Comparison of ENCODE assay signal across 7 mouse cellular contexts in the genomic region with DNA sequence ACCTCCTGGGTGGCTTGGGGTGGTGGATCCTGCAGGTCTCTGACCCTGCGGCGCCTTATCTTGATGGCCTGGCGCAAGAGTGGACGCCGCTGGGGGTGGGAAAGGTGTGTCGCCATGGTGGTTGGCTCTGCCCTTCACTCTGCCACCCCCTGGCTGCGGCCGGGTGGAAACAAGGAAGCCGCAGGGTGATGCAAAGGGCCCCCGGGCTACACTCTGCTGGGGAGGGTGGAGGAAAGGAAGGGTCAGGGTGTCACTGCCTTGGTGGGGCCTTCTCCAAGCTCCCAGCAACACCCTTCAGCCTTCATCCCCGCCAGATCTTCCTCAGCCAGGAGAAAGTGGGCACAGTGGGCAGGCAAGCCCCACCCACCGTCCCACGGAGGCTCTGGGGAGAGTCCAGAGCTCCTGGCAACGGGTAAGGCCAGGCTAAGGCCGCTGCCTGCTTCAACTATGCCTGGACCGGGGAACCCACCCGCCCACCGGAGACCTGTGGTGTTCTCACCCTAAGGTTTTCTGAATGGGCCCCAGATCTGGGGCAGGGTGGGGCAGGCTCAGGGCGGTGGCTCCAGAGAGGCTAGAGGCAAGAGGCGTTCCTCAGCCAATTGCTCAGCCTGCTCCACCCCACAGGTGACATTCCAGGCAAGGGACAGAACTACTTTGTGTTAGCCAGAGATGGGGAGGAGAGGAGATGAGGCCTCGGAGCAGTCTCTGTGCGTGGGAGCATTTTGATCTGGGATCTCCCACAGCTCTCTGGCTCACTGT. TPM values are rescaled to one million over a fixed set of nuclear protein-coding genes. Genes with fewer than 3 reads are reported as not detected.
DNase-seq lines count a peak whose midpoint lies in the region; ATAC-seq and TF ChIP-seq lines count a peak whose summit lies in the region.

A gene (minus strand): TSS at position 516 of the 759 bp plus-strand sequence.

- WGBS in forebrain, embryonic 12.5 days: 71% methylated on average over 22 of the region's 22 CpGs
- WGBS in limb, embryonic 12.5 days: 65% methylated on average over 22 of the region's 22 CpGs
- 72% methylated on average over 22 of the region's 22 CpGs for WGBS in midbrain, embryonic 12.5 days
- WGBS in thymus, adult 2 months: 4% methylated on average over 22 of the region's 22 CpGs

- peak in 1 of 2 experiments; percentile 67; a peak in 2 of 4 replicates for TF ChIP-seq POLR2A in MEL (IDR thresholded peaks at IDR 0.05; ENCODE audit: control insufficient read depth in 1 of 2, insufficient read depth in 1 of 2, low read depth in 1 of 2, low read length in 2 of 2, poor library complexity in 1 of 2)
- TF ChIP-seq POLR2A in thymus, adult 2 months (IDR thresholded peaks at IDR 0.05; ENCODE audit: control insufficient read depth, extremely low read depth, insufficient read depth, low read length, poor library complexity): no peak; the same call in 1 of the 2 replicates

- H3K27me3 ChIP-seq in MEL (ENCODE audit: control insufficient read depth in 1 of 2, insufficient read depth in 2 of 2, low read length in 2 of 2): no peaks in the 10 kb centered on the region
- no peaks in the 10 kb centered on the region for H3K27me3 ChIP-seq in forebrain, embryonic 12.5 days
- H3K27me3 ChIP-seq in limb, embryonic 12.5 days: no peaks in the 10 kb centered on the region
- H3K27me3 ChIP-seq in midbrain, embryonic 12.5 days: no peaks in the 10 kb centered on the region
- H3K27me3 ChIP-seq in thymus, adult 2 months (ENCODE audit: control insufficient read depth, insufficient read depth, low read length): no peaks in the 10 kb centered on the region

- peak within 1 kb of the TSS; percentile 50 for H3K4me2 ChIP-seq in forebrain, embryonic 12.5 days
- H3K4me2 ChIP-seq in limb, embryonic 12.5 days: peak within 1 kb of the TSS; percentile 46
- peak within 1 kb of the TSS; percentile 55 for H3K4me2 ChIP-seq in midbrain, embryonic 12.5 days (replicated peaks)

- DNase-seq in CD8-positive naive resting alpha-beta T cell, adult 2 months (ENCODE audit: low read depth in 2 of 2, low spot score in 2 of 2): peak; percentile 15 to 33
- DNase-seq in MEL (ENCODE audit: low read depth, low spot score): peak; percentile 85
- DNase-seq in thymus, adult 2 months: peak; percentile 82
- DNase-seq in frontal cortex, postnatal 25 days (ENCODE audit: low spot score in 2 of 2): no peak

- no peak for ATAC-seq in forebrain, embryonic 12.5 days (ENCODE audit: low FRiP score)
- ATAC-seq in limb, embryonic 12.5 days (ENCODE audit: insufficient number of reproducible peaks, insufficient read depth, low FRiP score, low TSS enrichment, low read depth): no peak
- ATAC-seq in midbrain, embryonic 12.5 days (ENCODE audit: low FRiP score, low read depth): no peak

- peak within 1 kb of the TSS; percentile 97 for H3K27ac ChIP-seq in MEL (ENCODE audit: control insufficient read depth, low read depth, low read length)
- peak within 1 kb of the TSS; percentile 65; the same call in 1 of the 2 replicates for H3K27ac ChIP-seq in forebrain, embryonic 12.5 days
- peak within 1 kb of the TSS; percentile 50; the same call in 1 of the 2 replicates for H3K27ac ChIP-seq in limb, embryonic 12.5 days
- H3K27ac ChIP-seq in midbrain, embryonic 12.5 days (replicated peaks): peak within 1 kb of the TSS; percentile 61
- peak within 1 kb of the TSS; percentile 96 for H3K27ac ChIP-seq in thymus, adult 2 months (ENCODE audit: control insufficient read depth, insufficient read depth, low read length)

- TF ChIP-seq EP300 in MEL (IDR thresholded peaks at IDR 0.05; ENCODE audit: low read depth in 1 of 2, low read length in 2 of 2): 0 out of 4 replicates have a peak, but pooled peaks of 1 of the 2 experiments have one; percentile 35

- TF ChIP-seq RAD21 in MEL (IDR thresholded peaks at IDR 0.05; ENCODE audit: low read depth, low read length): no peak

- H3K9ac ChIP-seq in MEL (ENCODE audit: control insufficient read depth, low read depth, low read length, poor library complexity, severe bottlenecking): peak within 1 kb of the TSS; percentile 94
- peak within 1 kb of the TSS; percentile 47; the same call in 1 of the 2 replicates for H3K9ac ChIP-seq in forebrain, embryonic 12.5 days
- H3K9ac ChIP-seq in limb, embryonic 12.5 days (replicated peaks): no peak within 1 kb of the TSS; the same call in 1 of the 2 replicates
- H3K9ac ChIP-seq in midbrain, embryonic 12.5 days (replicated peaks): peak within 1 kb of the TSS; percentile 37; the same call in 1 of the 2 replicates

- H3K9me3 ChIP-seq in MEL (replicated peaks; ENCODE audit: insufficient read depth, low read length): no peaks in the 10 kb centered on the region
- no peaks in the 10 kb centered on the region for H3K9me3 ChIP-seq in forebrain, embryonic 12.5 days
- no peaks in the 10 kb centered on the region for H3K9me3 ChIP-seq in limb, embryonic 12.5 days
- no peaks in the 10 kb centered on the region for H3K9me3 ChIP-seq in midbrain, embryonic 12.5 days

- peaks cover 11 to 21% of the 10 kb centered on the region in 2 experiments for H3K4me1 ChIP-seq in MEL (ENCODE audit: control insufficient read depth in 1 of 2, insufficient read depth in 2 of 2, low read length in 2 of 2)
- H3K4me1 ChIP-seq in forebrain, embryonic 12.5 days: peaks cover 19% of the 10 kb centered on the region
- peaks cover 19% of the 10 kb centered on the region for H3K4me1 ChIP-seq in limb, embryonic 12.5 days (replicated peaks)
- peaks cover 16% of the 10 kb centered on the region for H3K4me1 ChIP-seq in midbrain, embryonic 12.5 days
- peaks cover 30% of the 10 kb centered on the region for H3K4me1 ChIP-seq in thymus, adult 2 months (replicated peaks; ENCODE audit: control insufficient read depth, insufficient read depth, low read length)

- H3K4me3 ChIP-seq in MEL (ENCODE audit: control insufficient read depth in 1 of 2, insufficient read depth in 1 of 2, low read depth in 2 of 2, low read length in 2 of 2): peak within 1 kb of the TSS; percentile 59 to 78
- peak within 1 kb of the TSS; percentile 27 for H3K4me3 ChIP-seq in forebrain, embryonic 12.5 days (replicated peaks)
- H3K4me3 ChIP-seq in limb, embryonic 12.5 days (replicated peaks): peak within 1 kb of the TSS; percentile 26
- H3K4me3 ChIP-seq in midbrain, embryonic 12.5 days: peak within 1 kb of the TSS; percentile 32
- H3K4me3 ChIP-seq in thymus, adult 2 months (ENCODE audit: control insufficient read depth, insufficient read depth, low read length): peak within 1 kb of the TSS; percentile 77

- H3K36me3 ChIP-seq in MEL (ENCODE audit: control insufficient read depth in 1 of 2, insufficient read depth in 2 of 2, low read length in 2 of 2): peaks cover 0 to 20% of the 10 kb centered on the region in 2 experiments; a peak in 2 of 4 replicates
- peaks cover 41% of the 10 kb centered on the region for H3K36me3 ChIP-seq in forebrain, embryonic 12.5 days (replicated peaks)
- H3K36me3 ChIP-seq in limb, embryonic 12.5 days: peaks cover 41% of the 10 kb centered on the region
- peaks cover 39% of the 10 kb centered on the region for H3K36me3 ChIP-seq in midbrain, embryonic 12.5 days
- peaks cover 32% of the 10 kb centered on the region for H3K36me3 ChIP-seq in thymus, adult 2 months (ENCODE audit: control insufficient read depth, insufficient read depth, low read length)

- peak in 2 of 3 experiments; percentile 34 to 44; a peak in 3 of 6 replicates for TF ChIP-seq CTCF in MEL (IDR thresholded peaks at IDR 0.05 in 2 of 3, conservative IDR thresholded peaks at IDR 0.05 in 1 of 3; ENCODE audit: control insufficient read depth in 1 of 3, insufficient read depth in 1 of 3, low read depth in 2 of 3, low read length in 3 of 3, poor library complexity in 1 of 3, severe bottlenecking in 1 of 3)
- peak; percentile 51; the same call in 1 of the 2 replicates for TF ChIP-seq CTCF in thymus, adult 2 months (IDR thresholded peaks at IDR 0.05; ENCODE audit: borderline replicate concordance, control insufficient read depth, extremely low read depth, insufficient read depth, low read length, poor library complexity)

- peaks cover 21% of the 10 kb centered on the region for H3K79me2 ChIP-seq in MEL (ENCODE audit: control insufficient read depth, insufficient read depth, low read length, poor library complexity)

TF ChIP-seq in MEL, 35 proteins besides CTCF, POLR2A, EP300 and RAD21 (continues in another document):
- TF ChIP-seq POLR2AphosphoS5 (IDR thresholded peaks at IDR 0.05; ENCODE audit: borderline replicate concordance, low read depth, low read length) (no peak), SMC3 (IDR thresholded peaks at IDR 0.05; ENCODE audit: low read depth, low read length) (no peak; the same call in 1 of the 2 replicates), TCF12 (IDR thresholded peaks at IDR 0.05; ENCODE audit: low read depth, low read length) (peak; percentile 39; the same call in 1 of the 2 replicates), HCFC1 (IDR thresholded peaks at IDR 0.05; ENCODE audit: low read depth, low read length) (no peak; the same call in 1 of the 2 replicates), NRF1 (IDR thresholded peaks at IDR 0.05; ENCODE audit: insufficient read depth, low read depth, low read length, poor library complexity, severe bottlenecking) (peak; percentile 29; the same call in 1 of the 2 replicates), ZC3H11A (IDR thresholded peaks at IDR 0.05; ENCODE audit: low read depth, low read length) (no peak), MYC (IDR thresholded peaks at IDR 0.05; ENCODE audit: low read depth, low read length) (no peak), GATA1 (IDR thresholded peaks at IDR 0.05; ENCODE audit: low read depth, low read length) (no peak), ZKSCAN1 (IDR thresholded peaks at IDR 0.05; ENCODE audit: low read depth, low read length) (no peak), RCOR1 (IDR thresholded peaks at IDR 0.05; ENCODE audit: low read depth, low read length) (no peak), MAZ (IDR thresholded peaks at IDR 0.05; ENCODE audit: low read depth, low read length) (peak; percentile 29; the same call in 1 of the 2 replicates), USF1 (IDR thresholded peaks at IDR 0.05; ENCODE audit: low read depth, low read length) (0 out of 2 replicates have a peak, but pooled peaks have one; percentile 41), JUND (IDR thresholded peaks at IDR 0.05; ENCODE audit: low read depth, low read length) (no peak), ELF1 (IDR thresholded peaks at IDR 0.05; ENCODE audit: low read depth, low read length) (peak; percentile 64), TBP (IDR thresholded peaks at IDR 0.05; ENCODE audit: low read depth, low read length) (no peak; the same call in 1 of the 2 replicates), ZNF384 (IDR thresholded peaks at IDR 0.05; ENCODE audit: low read depth, low read length) (no peak)

RNA-seq across cellular contexts. Expression of the gene that starts here (rescaled TPM):
- total RNA-seq in MEL (2012; rRNA removed): 146 and 176 TPM in 2 replicates
- polyA plus RNA-seq in MEL (2012; ENCODE audit: insufficient read depth in 1 of 2, insufficient read length in 2 of 2, low read depth in 1 of 2, low replicate concordance in 2 of 2, missing spikeins in 1 of 2): 100 to 1,000 TPM in 1 of 2 experiments, not detected in 1; 115 TPM
- polyA plus RNA-seq in forebrain, embryonic 12.5 days (2016; fragmentation: Nextera tagmentation; extraction: Ambion mirVana): 0.69 and 0.73 TPM in 2 replicates
- polyA plus RNA-seq in limb, embryonic 12.5 days (2016; fragmentation: Nextera tagmentation; extraction: Ambion mirVana): 1.4 and 1.7 TPM in 2 replicates
- polyA plus RNA-seq in midbrain, embryonic 12.5 days (2016; fragmentation: Nextera tagmentation; extraction: Ambion mirVana): 0.92 and 1.3 TPM in 2 replicates
- 95.3 and 98.6 TPM in 2 replicates for polyA plus RNA-seq in thymus, adult 2 months (2012; rRNA removed)

Comparison
In these comparisons a context has a peak if more than half of its experiments do, and no peak if none do; other contexts are left out.
1. DNase-seq: peak in CD8-positive naive resting alpha-beta T cell, adult 2 months (2 of 2), MEL (single experiment) and thymus, adult 2 months (single experiment); none in frontal cortex, postnatal 25 days (0 of 2).
2. H3K4me3 ChIP-seq: peak in every context shown above with its lines; median percentile 77 in thymus, adult 2 months; 68 in MEL; 32 in midbrain, embryonic 12.5 days; 27 in forebrain, embryonic 12.5 days; 26 in limb, embryonic 12.5 days.
3. Peak in every context shown above with its lines, with median percentiles within 50 percentile points of each other: H3K27ac ChIP-seq and H3K4me2 ChIP-seq.